Mouse (Mus musculus): ENCODE measurements around the gene Il25. TPM values are rescaled to one million over a fixed set of nuclear protein-coding genes. Genes with fewer than 3 reads are reported as not detected.

The Il25 gene
- total RNA-seq, 2 experiments from 2014 or later, result not detected

DNA sequence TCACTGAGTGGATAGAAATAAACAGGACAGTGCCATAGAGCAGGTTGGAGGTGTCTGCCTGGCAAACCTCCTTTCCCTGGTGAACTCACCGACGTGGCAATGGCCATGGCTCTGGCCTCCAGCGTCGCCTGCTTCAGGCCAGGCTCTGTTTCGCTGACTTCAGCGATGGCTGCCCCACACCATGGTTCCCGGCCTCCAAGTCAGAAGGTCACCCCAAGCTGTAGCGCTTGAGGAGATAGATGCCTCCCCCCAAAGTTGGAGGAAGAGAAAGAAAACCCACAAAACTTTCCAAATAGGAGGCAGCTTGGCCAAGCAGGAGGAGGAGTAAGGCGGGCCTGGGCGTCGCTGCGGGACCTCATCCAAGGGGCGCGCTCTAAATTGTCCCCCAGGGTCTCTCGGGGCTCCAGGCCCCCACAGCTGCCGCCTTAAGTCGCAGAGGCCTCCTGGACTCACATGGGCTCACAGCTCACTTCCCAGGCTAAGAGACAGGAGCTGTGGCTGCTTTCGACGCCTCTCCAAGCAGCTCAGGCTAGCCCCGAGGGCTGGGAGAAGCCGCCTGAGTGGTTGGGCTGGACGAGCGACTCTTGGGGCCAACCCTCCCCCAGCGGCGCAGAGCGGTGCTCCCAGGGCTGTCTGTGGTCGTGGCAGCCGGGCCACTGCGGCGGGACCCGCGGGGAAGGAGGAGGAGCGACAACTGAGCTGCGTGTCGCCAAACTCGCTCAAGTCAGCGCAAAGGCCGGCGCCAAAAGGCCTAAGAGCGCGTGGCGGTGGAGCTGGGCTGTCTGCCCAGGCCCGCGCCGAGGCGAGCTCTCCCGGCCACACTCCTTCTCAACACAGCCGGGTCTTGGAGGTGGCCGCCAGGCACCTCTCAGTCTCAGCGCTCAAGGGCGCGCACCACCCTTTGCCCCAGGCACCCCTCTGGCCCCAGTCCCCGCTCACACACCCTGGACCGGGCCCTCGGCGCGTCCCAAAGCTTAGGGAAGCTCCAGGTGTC lies 6.8 kb upstream of the Il25 start, which contains the start of gene Efs:
Gene Efs, minus strand, starts transcription at position 778 of the 994 bp plus-strand sequence.
- ATAC-seq (replicated peaks; ENCODE audit: low FRiP score, poor library complexity, severe bottlenecking), result no peak

DNA sequence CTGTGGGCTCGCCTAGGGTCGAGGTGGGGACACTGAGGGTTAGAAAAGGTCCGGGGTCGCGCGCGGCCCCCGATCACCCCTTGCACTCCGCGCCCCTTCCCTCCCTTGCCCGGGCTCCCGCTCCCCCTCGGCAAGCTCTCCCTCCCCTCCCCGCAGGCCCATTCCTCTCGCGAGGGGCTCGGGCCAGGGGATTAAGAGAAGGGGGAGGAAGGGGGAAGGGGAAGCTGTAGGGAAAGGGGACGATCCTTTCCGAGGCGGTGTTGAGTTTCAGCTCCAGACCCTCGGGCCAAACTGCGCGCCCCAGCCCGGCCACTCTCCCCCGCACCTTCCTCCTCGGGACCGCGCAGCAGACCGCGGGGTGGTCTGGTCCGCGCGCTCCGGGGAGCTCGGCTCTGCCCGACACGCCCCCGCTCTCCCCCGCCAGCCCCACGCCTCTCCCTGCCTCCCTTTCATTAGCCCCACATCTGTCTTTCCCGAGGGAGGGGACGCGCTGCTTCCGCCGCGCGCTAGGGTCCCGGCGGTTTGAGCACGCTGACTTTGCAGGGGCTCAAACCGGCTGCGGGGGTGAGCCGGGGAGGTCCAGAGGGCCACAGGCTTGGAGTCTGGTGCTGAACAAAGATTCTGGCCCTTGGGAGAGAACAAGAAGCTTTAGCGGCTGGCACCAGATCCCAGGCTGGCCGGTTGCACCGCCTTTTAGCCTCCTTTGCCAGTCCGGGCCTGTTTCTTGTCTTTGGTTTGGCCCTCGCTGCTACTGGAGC lies 5.9 kb upstream of the Il25 start:
- ATAC-seq (replicated peaks; ENCODE audit: low FRiP score, poor library complexity, severe bottlenecking), result no peak

DNA sequence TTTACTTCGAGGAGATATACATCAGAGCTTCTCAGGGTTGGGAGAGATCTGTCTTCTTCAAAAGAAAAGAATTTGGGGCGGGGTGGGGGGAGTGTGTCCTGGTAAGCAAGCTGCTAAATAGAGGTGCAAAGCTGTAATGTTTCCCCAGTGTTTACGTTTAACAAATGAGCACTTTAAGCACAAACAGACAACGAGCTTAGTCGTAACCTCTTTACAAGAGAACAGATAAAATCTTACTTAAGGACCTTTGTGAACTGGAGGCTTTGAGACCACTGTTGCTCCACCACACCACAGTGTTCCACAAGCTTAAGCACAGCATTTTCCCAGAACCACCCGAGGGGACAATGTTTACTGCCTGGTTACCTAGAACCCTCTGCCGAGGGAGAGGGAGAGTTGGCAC lies 5.2 kb upstream of the Il25 start:
- ATAC-seq (replicated peaks; ENCODE audit: low FRiP score, poor library complexity, severe bottlenecking), result no peak

DNA sequence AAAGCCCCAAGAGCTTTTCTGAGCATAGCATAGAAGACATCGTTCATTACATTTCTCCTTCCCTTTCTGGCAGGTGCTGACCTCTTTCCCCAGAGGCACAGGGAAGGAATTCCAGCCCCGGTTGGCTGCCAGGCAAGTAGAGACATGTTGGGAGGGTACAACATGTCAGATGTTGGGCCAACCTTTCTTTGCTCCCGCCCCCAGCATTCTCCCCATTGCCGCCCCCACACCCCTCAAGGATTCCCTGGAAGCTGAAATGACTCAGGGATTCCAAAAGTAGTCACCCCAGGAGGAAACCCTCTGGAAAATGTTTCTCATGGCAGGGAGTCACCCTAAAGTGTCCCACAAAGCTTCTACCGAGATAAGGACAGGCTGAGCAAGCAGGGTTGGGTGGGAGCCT lies 2.7 kb upstream of the Il25 start:
- ATAC-seq (replicated peaks; ENCODE audit: low FRiP score, poor library complexity, severe bottlenecking), result no peak

DNA sequence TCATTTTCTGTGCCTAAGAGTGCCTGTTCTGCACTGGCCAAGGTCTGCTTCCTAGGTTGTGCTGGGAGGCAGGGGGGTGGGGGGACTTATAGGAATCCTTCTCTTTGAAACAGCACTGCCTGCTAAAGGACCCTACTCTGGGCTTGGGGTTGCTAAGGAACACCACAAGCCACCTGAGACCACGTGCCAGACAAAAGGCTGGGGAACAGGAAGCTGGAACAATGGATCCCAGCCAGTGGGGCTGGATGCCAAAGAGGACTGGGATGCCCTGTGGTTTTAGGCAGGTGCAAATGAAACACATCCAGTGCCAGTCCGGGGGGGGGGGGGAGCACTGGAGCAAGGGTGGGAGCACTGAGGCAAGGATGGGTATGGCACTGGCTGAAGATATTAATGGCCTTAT lies 2.1 kb upstream of the Il25 start:
- ATAC-seq (replicated peaks; ENCODE audit: low FRiP score, poor library complexity, severe bottlenecking), result no peak

DNA sequence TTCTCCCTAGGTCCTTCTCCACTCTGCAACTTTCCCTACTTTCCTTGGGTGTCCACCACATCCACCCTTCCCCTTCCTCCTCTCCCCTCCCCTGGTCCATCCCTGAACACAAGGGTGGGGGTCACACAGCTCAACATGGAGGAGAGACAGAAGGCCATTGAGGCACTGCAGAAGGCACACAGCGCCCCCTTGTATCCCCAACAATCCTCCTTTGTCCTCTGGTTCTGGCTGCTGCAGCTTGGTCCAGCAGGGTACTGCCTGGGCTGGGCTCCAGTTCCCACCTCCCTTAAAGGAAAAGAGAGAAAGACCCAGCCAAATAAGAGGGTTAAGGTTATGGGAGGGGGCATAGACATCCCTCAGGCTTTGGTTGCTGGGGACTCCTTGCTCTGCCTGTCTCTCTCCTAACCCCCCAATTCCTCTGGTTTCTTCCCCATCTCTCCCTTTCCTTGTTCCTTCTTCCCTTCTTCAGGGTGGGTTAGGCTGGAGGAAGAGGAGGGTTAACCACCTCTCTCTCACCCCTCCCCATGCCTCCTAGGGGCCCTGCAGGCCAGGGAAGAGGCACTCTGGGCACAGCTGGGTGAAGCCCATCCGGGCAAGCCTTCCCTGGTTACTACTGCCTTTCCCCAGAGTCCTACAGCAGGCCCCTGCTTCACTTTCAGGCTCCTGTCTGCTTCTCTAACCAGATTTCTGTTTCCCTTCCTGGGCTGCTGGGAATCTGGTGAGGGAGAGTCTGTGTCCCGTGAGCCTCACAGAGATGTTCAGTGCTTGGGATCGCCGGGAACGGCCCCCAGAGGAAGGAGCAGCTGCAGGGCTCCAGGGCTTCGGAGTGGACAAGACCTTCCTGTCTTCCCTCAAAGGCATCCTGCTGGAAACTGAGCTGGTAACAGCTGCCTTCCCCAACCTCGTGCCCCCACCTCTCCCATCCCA lies 3.7 kb downstream of the Il25 start, which contains the start of gene Cmtm5:
Gene Cmtm5, plus strand, starts transcription at position 358 of the 927 bp plus-strand sequence.
- no peak for ATAC-seq (replicated peaks; ENCODE audit: low FRiP score, poor library complexity, severe bottlenecking)

DNA sequence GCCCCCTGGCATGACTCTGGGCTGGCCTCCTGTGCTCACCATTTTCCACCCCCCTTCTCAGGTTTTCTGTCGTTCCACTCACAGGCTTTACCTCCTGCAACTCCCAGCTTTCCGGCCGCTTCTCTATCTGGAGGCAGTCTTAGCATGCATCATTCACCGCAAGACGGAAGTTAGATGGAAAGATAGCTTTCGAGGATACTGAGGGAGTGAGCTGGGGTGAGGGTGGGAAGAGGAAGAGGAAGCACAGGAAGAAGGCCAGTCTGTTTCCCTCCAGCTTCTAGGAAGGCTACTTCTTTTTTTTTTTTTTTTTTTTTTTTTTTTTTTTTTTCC lies 4.3 kb downstream of the Il25 start:
- no peak for ATAC-seq (replicated peaks; ENCODE audit: low FRiP score, poor library complexity, severe bottlenecking)

DNA sequence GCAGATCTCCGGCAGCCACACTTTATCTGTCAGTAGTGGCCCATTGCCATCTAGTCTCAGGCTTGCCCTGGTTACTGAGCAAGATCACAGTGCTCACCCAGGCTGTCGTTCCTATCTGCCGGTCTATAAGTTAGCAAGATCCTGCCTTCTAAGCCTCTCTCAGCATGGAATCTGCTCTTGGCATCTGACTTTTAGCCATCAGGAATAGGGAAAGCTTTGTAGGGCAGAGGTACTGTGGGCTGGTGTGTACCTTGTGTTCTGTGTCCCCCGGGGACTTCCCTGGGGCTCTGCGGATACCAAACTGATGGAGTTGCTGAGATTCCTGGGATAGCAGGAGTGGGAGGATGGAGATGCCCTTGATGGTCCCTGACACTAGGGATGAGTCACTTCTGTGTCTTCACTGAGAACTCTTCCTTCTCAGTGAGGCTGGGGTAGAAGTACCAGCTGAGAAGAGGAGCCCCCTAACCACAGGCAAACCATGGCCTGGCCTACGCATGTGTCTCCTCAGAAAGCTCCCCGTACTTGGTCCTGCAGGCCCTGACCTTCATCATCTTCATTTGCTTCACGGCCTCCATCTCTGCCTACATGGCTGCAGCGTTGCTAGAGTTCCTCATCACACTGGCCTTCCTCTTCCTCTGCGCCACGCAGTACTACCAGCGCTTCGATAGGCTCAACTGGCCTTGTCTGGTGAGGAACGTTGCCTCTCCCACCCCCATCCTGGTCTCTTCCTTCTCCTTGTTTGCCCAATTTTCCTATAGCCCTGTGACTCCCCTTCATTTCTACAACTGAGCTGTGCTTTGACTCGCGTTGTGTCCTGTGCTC lies 5.1 kb downstream of the Il25 start:
- ATAC-seq (replicated peaks; ENCODE audit: low FRiP score, poor library complexity, severe bottlenecking), result no peak

DNA sequence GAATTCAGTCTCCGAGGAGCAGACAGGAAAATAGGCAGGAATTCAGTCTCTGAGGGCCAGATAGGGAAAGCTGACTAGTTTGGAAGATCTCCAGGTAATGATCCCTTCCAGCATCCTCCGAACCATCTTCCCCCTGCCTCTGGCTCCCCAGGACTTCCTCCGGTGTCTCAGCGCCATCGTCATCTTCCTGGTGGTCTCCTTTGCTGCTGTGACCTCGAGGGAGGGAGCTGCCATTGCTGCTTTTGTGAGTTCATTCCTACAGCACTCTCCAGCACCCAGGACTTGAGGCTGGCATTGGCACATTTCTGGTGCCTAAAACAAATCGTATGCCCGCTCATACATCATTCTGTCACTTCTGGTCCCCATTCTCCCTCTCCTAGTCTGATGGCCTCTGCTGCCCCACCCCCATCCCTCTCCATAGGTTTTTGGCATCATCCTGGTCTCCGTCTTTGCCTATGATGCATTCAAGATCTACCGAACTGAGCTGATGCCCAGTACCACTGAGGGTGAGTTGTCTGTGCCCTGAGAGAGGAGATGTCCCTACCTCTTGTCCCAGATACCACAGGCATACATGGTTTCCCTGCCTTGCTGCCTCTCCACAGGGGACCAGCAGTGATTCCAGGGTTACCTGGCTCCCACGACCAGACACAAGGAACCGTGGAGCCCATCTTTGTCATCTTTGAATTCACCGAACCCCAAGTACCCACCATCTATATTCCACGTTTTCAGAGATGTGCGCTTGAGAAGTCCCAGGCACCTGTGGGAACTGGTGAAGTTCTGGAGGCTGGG lies 6.1 kb downstream of the Il25 start:
- ATAC-seq (replicated peaks; ENCODE audit: low FRiP score, poor library complexity, severe bottlenecking), result no peak

DNA sequence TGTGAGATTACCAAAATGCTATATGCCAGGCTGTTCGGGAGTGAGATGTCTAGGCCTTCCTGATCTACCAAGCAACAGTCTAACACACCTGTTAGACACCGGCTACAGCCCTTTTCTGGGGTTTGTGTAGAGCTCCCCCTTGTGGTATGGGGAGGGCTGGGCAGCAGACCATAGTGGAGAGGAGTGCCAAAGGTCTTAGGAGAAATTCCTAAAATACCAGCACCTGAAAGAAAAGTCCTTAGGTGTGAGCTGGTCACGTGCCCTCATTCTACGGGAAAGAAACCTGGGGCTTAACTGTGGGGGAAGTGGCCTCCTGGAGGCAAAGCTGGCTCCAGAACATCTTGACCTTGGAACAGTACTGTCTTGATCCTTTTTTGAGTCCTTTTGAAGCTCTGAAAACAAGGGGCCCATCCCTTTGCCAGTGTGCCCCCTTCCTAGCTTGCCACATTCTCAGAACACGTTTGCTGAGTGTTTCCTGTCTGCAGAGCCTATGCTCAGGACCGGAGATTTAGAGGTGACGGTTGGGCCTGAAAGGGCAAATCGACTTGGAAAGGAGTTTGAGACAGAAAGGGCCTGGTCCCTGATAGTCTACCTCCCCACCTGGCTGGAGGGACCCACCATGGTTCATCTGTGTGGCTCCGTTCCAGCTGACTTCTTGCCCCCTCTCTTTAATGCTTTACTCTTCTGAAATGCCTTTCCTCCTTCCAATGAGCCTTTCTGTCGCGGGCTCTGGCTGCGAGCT lies 7.1 kb downstream of the Il25 start:
- ATAC-seq (replicated peaks; ENCODE audit: low FRiP score, poor library complexity, severe bottlenecking), result peak; percentile 63; the same call in 1 of the 2 replicates

DNA sequence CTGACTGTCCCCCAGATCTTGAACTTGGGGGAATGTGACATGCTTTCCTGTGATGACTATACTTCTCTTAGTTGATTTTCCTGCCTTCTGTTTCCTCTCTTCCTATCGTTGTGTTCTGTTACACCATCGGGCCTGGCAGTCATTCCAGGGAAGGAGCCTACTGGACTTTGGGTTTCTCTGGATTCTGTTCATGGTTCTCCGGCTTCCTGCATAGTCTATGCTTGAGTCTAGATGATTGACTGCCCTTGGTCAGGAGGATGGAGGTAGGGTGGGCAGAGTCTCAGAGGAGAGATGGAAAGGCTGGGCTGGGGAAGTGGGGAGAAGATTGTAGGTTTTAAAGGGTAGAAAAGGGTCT lies 7.7 kb downstream of the Il25 start:
- no peak for ATAC-seq (replicated peaks; ENCODE audit: low FRiP score, poor library complexity, severe bottlenecking)

DNA sequence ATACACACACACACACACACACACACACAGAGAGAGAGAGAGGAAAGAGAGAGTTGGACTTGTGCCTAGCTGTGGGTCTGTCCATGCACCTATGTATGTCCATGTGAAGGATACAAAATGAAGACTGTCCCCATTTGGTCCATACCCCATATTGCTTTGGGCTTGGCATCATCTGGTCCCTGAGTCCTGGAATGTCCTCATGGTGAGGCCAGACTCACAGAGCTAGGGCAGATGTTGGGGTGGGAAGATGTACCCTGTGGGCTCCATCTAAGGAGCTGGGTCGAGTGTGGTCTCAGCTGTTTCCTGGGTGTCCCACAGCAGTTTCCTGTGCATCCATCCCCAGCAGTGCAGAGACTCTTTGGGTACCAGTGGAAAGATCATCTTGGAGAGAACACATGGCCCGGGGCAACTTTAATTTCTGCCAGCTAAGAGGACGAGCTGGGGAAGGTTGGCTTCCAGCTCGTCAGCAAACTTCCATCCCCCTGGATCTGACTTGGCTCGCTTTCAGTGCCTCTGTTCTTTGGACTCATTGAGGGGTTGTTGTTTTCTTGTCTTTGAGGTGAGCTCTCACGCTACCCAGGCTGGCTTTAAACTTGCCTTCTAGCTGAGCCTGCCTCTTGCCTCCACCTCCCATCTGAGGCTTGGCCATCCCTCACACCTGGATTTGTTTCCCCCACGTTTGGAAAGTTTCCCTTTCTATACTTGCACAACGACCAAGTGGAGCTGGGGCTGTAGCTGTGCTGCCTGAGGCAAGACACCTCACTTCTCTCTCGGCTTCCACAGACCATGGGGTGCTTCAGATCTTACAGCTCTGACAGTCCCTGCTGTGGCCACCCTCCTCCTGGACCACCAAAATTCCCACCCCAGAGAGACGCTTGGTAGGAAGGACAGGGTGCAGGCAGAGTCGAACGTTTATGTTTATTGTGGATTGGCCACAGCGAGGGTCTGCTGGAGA lies 8.8 kb downstream of the Il25 start:
- no peak for ATAC-seq (replicated peaks; ENCODE audit: low FRiP score, poor library complexity, severe bottlenecking)

DNA sequence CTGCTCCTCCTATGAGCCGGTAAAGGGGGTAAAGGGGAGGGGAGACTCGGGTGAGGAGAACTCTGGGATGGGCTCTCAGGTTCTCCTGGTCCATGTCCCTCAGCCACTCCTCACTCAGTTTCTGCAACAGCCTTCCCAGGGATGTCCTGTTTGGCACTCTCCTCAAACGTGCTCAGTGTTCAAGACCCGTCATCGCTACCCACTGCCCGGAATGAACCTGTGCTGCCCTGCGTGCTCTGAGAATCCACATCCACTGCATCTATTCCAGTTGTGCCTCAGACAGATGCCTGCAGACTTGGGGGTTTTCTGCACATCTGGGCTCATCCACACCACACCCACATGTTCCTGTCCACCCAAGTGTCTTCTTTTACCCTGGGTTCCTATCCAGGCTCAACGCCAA lies 10.0 kb downstream of the Il25 start:
- no peak for ATAC-seq (replicated peaks; ENCODE audit: low FRiP score, poor library complexity, severe bottlenecking)

DNA sequence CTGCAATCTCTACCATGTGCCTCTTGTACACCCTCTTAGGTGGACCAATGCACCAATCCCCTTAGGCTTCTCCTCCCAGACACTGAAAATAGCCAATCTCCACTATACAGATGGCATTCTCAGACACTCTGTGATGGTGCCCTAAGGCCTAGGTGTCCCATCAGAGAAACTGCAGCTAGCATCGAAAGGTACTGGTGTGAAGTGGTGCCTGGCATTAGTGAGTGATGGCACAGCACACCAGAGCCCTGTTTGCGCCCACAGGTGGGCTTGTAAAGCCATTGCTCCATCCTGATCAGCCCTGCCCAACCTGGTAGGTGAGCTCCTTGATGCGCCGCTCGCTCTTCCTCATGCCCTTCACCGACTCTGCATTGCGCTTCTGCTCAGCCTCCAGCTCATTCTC lies 11.5 kb downstream of the Il25 start:
- ATAC-seq (replicated peaks; ENCODE audit: low FRiP score, poor library complexity, severe bottlenecking), result no peak

DNA sequence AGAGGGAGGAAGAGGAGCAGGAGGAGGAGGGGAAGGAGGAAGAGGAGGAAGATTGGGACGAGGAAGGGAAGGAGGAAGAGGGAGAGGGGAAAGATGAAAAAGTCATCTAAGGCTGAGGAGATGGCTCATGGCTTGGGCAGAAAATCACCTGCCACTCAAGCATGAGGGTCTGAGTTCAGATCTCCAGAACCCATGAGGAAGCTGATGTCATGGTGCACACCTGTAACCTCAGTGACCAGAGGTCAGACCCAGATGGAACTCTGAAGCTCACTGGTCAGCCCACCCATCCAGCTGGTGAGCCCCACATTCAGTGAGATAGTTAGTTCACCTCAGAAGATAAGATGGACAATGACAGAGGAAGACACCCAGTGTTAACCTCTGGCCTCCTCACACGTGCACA lies 12.4 kb downstream of the Il25 start:
- ATAC-seq (replicated peaks; ENCODE audit: low FRiP score, poor library complexity, severe bottlenecking), result no peak

DNA sequence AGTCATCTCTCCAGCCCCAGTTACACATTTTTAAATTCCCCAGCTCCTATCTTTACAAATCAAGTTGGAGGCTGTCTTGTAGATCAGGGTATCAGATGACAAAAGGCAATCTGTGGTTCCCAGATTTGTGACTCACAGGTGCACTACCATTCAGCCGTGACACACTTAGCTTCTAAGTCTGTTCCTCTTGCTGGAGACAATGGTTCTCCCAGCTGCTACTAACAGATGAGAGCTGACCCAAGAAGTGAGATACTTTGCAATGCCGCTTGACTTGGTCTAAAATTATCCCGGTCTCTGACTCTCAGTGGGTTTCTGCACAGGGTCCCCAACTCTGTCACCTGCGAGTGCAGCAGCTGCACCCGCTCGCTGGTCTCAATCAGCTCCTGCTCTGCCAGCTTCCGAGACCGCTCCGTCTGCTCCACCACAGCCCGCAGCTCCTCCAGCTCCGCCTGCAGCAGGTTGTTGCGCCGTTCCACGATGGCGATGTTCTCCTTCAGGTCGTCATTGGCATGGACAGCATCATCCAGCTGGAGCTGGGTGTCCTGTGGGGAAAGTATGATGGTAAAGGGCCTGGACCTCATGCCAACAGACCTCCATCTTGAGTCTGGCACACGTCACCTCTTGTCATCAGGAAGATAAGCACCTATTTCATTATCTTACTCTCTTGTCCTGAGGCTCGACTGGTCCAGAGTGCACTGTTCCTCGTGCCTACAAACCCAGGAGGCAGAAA lies 13.6 kb downstream of the Il25 start:
- no peak for ATAC-seq (replicated peaks; ENCODE audit: low FRiP score, poor library complexity, severe bottlenecking)

Measured in erythroblast, adult 5-6 weeks (primary cell).